Mouse (Mus musculus) gastrocnemius, postnatal 36 days (tissue): ENCODE results near the gene Rps6ka4. TPM values are rescaled to one million over a fixed set of nuclear protein-coding genes. Genes with fewer than 3 reads are reported as not detected.

Experiments
- DNase-seq, 2 experiments: peaks; one replicate each; pipeline ENCODE4 v3.0.0; 2022
- intact Hi-C: fragments of 180-260 bp; cut with DNase I; formaldehyde crosslinking; loops from one replicate; pipeline ENCODE4 v1.15.1; 2025
- long read RNA-seq, 2 experiments: library from polyadenylated mRNA; stranded (forward); transcript quantifications; one replicate each; pipeline ENCODE4 v2.0.0; 2021
- total RNA-seq, 2 experiments: library from RNA; stranded (reverse); gene quantifications; 2 replicates each; pipeline ENCODE4 v1.2.3; 2021

Gene Rps6ka4
- total RNA-seq, result 1 to 10 TPM; 8.1 to 8.5 TPM
- long read RNA-seq, experiment 1, transcript Rps6ka4-201 (18 exons, 3,105 nt), result major isoform, 7 of 8 reads
- long read RNA-seq, experiment 1, partial matches to known transcripts, result 1 of 8 reads
- long read RNA-seq, experiment 1, other reads (novel, unspliced or antisense), result 0 of 8 reads
- long read RNA-seq, experiment 2, transcript Rps6ka4-201 (18 exons, 3,105 nt), result major isoform, 8 of 10 reads
- long read RNA-seq, experiment 2, partial matches to known transcripts, result 0 of 10 reads
- long read RNA-seq, experiment 2, other reads (novel, unspliced or antisense), result 2 of 10 reads

GRCm38 (mm10) chr19:6840475-6841291, at the start of gene Rps6ka4:
Gene Rps6ka4 (minus strand): TSS chr19:6840636.
- peak; percentile 52 to 62 for DNase-seq
- intact Hi-C loops, result no loop called here

- intact Hi-C loops, result no loop called here
- DNase-seq, result no peak
These were observed 37.5 kb upstream of the Rps6ka4 start for GRCm38 (mm10) chr19:6877965-6878364.

DNA sequence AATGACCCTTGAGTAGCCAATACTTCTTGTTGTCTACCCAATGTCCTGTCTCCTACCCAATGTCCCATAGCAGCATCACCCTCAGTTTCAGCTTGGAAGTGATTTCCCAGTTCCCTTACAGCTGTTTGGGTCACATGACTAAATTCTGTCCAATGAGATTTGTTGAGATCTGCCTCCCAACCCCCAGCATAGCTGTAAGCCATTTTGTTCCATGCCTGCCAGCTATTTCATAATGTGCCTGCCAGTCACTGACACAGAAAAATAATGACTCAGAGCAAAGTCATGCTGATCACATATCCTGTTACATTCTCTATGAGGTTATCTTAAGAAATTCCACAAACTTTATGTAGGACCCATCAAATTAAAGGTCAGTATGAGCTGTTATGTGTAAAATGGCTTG, 36.4 kb upstream of the Rps6ka4 start:
- no peak for DNase-seq
- intact Hi-C loops, result no loop called here

GRCm38 (mm10) chr19:6875834-6876233, 35.4 kb upstream of the Rps6ka4 start:
- DNase-seq, result no peak
- intact Hi-C loops, result no loop called here

GRCm38 (mm10) chr19:6874257-6874656, 33.8 kb upstream of the Rps6ka4 start:
- intact Hi-C loops, result no loop called here
- DNase-seq, result no peak

DNA sequence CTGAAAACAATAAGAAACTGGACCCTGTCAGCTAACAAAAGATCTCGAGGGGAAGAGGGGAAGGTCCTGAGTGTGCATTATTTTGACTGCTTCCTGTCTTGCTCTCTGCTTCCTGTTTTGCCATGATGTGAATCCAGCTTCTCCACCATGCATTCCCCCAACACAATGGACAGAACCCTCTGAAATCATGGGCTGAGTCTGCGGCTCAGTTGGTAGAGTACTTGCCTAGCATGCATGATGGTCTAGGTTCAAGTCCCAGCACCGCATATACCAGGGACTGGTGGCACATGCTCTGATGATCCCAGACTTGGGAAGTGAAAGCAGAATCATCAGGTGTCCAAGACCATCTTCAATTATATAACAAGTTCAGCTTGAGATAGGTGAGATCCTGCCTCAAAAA, 32.3 kb upstream of the Rps6ka4 start:
- intact Hi-C loops, result no loop called here
- DNase-seq, result no peak

DNA sequence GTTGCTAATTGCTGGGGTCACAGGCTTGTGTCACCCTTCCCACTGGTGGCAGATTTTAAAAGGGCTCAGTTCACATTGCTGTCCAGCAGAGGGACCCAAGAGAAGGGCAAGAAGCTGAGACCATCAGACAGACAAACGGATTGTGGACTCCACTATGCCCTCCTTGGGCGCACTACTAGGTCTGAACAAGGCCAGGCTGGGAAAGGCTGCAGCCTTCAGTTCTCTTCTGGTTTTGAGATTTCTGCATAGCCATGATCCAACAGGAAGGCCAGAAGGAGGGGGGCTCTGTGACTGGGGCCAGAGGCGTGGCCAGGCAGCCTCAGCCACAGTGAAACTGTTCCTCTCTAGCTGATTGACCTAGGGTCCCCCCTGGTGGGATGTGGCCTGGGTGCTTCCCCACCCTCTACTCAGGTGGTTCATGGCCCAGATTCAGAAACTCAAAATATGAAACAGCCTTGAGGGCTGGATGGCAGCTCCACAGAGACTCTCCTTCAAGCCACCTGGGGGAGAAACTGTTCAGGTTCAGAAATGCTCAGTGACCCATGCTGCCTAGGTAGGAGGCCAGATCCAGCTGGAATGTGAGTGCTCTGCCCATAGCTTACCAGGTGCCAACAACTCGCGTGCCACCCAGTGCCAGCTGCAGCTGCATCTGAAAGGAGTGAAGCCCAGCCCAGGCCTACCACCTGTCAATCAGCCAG, 31.3 kb upstream of the Rps6ka4 start:
- DNase-seq, result no peak
- intact Hi-C loops, result no loop called here

DNA sequence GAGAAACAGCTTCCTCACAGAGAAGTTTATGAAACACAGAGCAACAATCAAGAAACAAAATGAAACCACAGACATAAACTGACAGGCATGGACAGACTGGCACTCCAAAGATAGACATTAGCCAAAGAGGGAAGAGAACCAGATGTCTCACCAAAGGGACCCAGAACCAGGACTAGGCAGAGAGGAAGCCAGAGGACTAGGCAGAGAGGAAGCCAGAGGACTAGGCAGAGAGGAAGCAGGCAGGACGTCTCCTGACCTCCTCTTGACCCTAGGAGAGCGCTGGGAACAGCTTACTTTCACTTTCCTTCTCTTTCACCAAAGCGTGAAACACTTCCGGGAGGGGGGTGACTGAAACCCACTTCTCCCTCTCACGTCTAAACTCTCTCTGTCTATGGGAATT, 28.9 kb upstream of the Rps6ka4 start:
- no peak for DNase-seq
- intact Hi-C loops, result no loop called here

GRCm38 (mm10) chr19:6861451-6861850, 21.0 kb upstream of the Rps6ka4 start:
- no peak for DNase-seq
- intact Hi-C loops, result no loop called here

GRCm38 (mm10) chr19:6860706-6861105, 20.3 kb upstream of the Rps6ka4 start:
- intact Hi-C loops, result no loop called here
- DNase-seq, result no peak

- no peak for DNase-seq
- intact Hi-C loops, result no loop called here
These were observed 19.5 kb upstream of the Rps6ka4 start for GRCm38 (mm10) chr19:6859971-6860370.

GRCm38 (mm10) chr19:6859032-6859651, 18.7 kb upstream of the Rps6ka4 start:
- no peak for DNase-seq

GRCm38 (mm10) chr19:6858031-6858430, 17.6 kb upstream of the Rps6ka4 start, which contains the start of gene Ccdc88b:
Gene Ccdc88b (minus strand): TSS chr19:6858211.
- DNase-seq, result no peak
- intact Hi-C loops, result no loop called here

More at GRCm38 (mm10) chr19:6859032-6859651, 18.7 kb upstream of the Rps6ka4 start:
- intact Hi-C loops, result no loop called here

DNA sequence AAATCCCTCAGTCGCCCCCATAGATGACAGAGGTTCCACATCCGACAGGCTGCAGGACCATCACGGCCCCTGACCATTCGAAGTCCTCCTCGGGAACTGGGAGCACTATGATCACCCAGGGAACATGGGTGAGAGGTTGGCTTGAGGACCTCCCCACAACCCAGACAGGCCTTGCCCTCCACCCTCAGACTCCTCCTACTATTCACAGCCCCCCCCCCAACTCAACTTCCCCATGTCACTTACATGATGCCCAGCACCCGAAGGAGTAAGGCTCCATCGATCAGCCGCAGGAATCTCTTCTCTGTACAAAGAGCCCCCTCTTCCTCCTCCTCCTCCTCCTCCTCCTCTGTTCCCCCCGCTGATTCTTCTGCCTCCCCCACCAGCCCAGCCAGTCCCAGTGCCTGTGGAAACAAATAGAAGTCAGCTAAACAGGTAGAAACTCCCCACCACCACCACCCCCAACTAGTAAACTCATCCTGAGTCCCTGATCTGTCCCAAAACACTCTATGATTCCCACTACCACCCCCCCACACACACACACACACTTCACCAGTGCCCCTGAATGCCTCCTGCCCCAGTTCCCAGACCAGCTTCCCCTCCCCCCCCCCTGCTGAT, 17.1 kb upstream of the Rps6ka4 start:
- intact Hi-C loops, result no loop called here
- no peak for DNase-seq

GRCm38 (mm10) chr19:6857003-6857360, 16.5 kb upstream of the Rps6ka4 start:
- intact Hi-C loops, result no loop called here
- no peak for DNase-seq

GRCm38 (mm10) chr19:6856281-6857002, 16.0 kb upstream of the Rps6ka4 start:
- intact Hi-C loops, result no loop called here
- no peak for DNase-seq

GRCm38 (mm10) chr19:6855225-6856031, 15.0 kb upstream of the Rps6ka4 start:
- peak; percentile 29 to 53 for DNase-seq
- intact Hi-C loops, result no loop called here

GRCm38 (mm10) chr19:6854658-6855057, 14.2 kb upstream of the Rps6ka4 start:
- intact Hi-C loops, result no loop called here
- no peak for DNase-seq

GRCm38 (mm10) chr19:6853903-6854302, 13.5 kb upstream of the Rps6ka4 start:
- no peak for DNase-seq
- intact Hi-C loops, result no loop called here
